Mouse (Mus musculus) gastrocnemius, adult 2 months (tissue): ENCODE data around the gene Adam1a. TPM values are rescaled to one million over a fixed set of nuclear protein-coding genes. Genes with fewer than 3 reads are reported as not detected.
A peak's percentile ranks its signal among the peaks of the same experiment; 100 is the strongest.
"Not testable (repeated sequence)": the region's sequence is repeated elsewhere in the genome, so short reads cannot be mapped to it uniquely, and the experiment has no call there.

Experiments
- DNase-seq: peaks from one replicate; pipeline ENCODE4 v3.0.0; 2022
- H3K27ac ChIP-seq: fragments of 200-600 bp; 2 replicates; pipeline ENCODE4 v1.8.1; 2022; ENCODE audit warnings: mild to moderate bottlenecking
- H3K4me3 ChIP-seq: fragments of 200-600 bp; 2 replicates; pipeline ENCODE4 v1.8.1; 2022; ENCODE audit warnings: mild to moderate bottlenecking, moderate library complexity
- CTCF ChIP-seq: fragments of 200-600 bp; IDR thresholded peaks from 2 replicates; pipeline ENCODE4 v1.8.1; 2022; ENCODE audit warnings: antibody characterized with exemption, mild to moderate bottlenecking, moderate library complexity
- intact Hi-C: fragments of 180-260 bp; cut with DNase I; formaldehyde crosslinking; loops from one replicate; pipeline ENCODE4 v1.15.1; 2025
- total RNA-seq, 2 experiments: library from RNA; stranded (reverse); gene quantifications; 2 replicates each; pipeline ENCODE4 v1.2.3; 2021

The Adam1a gene
- total RNA-seq, 2 experiments from 2014 or later, result 2.0 to 3.0 TPM

DNA sequence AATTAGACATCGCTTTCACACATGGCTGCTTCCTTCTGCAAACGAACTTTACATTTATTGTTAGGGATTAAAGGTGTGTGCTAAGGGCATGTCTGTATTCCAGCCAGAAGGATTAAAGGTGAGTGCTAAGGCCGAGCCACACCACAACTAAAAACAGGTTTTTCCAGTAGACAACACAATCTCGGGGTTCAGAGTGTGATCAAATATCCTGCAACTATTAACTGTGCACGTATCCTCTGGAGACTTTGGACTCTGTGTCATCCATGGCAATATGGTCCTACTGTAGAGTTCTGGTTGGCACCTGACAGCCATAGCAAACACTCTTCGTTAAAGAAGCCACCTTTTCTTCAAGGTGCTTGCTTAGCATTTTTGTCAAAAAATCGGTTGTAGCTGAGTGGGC is 35.3 kb downstream of the Adam1a start:
- Histone ChIP-seq H3K4me3 (no peak overlapping the region), H3K27ac (no peak overlapping the region)
- no peak for DNase-seq
- intact Hi-C loops, result no loop called here
- TF ChIP-seq CTCF, result no peak

DNA sequence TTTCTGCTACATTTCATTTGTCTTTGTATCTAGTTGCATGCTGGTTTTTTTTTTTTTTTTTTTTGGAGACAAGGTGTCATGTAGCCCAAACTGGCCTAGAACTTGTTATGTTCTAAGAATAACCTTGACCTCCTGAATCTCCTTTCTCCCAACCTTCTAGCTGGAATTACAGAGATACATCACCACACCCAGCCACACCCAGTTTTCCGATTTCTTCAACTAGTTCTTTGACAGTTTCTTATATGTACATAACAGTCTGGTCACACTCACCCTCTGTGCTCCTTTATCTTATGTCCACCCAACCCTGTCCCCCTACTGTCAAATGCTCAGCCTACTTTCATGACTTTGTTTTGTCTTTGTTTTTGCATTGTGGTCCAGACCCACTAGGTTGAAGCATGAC is 38.4 kb downstream of the Adam1a start:
- no peak for TF ChIP-seq CTCF
- no peak for DNase-seq
- no peak overlapping the region for H3K27ac ChIP-seq
- intact Hi-C loops, result no loop called here
- H3K4me3 ChIP-seq, result no peak overlapping the region

DNA sequence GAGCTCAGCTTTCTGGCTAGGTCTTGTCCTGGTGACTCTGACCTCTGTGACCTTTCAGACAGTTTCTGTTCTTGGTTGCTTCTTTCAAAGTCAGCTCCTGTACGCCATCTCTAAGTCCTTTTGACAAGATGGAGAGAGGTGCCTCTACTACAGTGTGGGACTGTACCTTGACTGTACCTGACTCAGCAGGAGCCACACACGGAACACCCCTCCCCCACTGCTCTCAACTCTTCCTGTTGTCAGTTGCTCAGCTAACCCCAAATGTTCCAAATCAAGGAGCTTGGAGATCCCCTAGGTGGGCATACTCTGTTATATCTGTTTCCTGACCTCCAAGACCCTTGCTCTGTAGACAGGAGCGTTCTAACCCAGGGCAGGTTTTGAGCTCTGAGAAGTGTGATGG is 42.1 kb downstream of the Adam1a start, which contains the start of gene Adam1b:
Gene Adam1b (minus strand): TSS at position 205 of the 400 bp plus-strand sequence.
- DNase-seq, result no peak
- Histone ChIP-seq H3K4me3 (no peak within 1 kb of the TSS), H3K27ac (no peak within 1 kb of the TSS)
- no peak for TF ChIP-seq CTCF
- intact Hi-C loops, result no loop called here

DNA sequence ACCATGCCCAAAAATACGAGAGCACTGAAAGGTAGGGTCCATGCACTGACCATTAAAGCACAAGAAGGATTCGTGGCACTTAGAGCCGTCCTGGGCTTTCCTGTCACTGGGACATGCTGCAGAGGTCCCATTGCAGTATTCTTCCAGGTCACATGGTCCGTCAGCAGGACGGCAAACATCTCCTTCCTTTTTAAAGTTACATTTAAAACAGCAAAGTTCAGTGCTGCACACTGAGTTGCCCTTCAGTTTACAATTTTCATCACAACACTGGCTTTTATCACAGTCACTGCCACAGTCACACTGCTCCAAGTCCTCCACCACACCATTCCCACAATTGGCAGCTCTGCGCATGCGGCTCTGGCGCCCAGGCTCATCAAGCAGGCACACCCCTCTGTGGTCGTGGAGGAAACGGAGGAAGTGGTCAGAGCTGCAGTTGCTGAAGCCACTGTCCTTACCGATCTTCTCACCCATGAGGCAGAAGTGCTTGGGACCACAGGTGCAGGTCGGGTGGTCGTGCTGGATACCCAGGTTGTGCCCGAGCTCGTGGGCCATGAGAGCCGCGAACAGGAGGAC is 43.8 kb downstream of the Adam1a start:
- DNase-seq, H3K27ac ChIP-seq, intact Hi-C loops: not testable (repeated sequence)
- peak overlapping the region; percentile 29; the same call in 1 of the 2 replicates for H3K4me3 ChIP-seq

DNA sequence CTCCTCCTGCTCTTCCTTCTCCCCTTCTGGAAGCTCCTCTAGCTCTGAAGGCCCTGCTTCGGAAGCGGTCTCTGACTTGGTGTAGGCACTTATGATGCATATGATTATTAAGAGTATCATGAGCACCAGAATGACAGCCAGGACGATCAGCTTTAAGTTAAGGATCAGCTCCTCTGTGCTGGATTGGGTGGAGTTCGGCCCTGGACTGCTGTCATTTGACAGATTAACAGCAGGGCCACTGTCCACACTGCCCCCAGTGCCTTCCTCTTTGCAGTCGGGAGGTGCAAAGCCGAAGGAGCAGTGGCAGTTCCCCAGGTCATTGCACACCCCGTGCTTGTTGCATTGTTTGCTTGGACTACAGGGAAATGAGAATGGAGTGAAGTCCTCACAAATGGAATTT is 44.6 kb downstream of the Adam1a start:
- intact Hi-C loops, result no loop called here
- DNase-seq, result no peak
- Histone ChIP-seq H3K4me3 (no peak overlapping the region), H3K27ac (no peak overlapping the region)
- no peak for TF ChIP-seq CTCF

DNA sequence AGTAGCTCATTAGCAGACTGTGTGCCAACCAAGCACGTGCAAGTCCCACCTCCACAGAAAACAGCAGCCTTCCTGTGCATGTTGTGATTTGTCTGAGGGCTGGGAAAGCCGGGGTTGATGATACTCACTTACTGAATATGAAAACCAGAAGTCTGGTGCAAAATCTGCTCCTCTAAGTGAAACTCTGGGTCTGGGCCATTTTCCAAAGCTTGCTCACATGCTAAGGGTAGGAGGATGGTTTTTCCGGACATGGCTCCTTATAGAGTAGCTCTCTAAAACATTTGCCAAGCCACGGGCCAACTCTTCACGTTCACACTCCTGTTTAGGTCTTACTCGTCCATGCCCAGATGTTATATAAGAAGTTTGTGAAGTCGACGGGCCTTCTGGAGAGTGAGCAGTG is 52.0 kb downstream of the Adam1a start:
- no peak for DNase-seq
- H3K4me3 ChIP-seq, result no peak overlapping the region
- TF ChIP-seq CTCF, result no peak
- intact Hi-C loops, result no loop called here
- no peak overlapping the region for H3K27ac ChIP-seq

DNA sequence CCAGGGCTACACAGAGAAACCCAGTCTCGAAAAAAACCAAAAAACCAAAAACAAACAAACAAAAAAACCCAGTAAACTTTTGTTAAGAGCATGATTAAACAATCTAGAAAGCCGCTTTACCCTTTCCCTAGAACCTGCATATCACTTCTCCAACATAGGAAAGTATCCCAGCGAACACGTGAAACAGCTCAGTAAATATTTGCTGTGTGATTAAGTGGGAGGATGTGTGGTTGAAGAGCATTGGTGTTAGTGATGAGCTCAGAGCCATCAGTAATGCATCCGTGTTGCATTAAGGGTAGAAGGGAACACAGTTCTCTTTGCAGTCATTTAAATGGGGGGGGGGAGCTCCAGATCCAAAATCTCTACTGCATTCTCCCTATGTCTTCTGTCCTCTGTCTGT is 60.5 kb downstream of the Adam1a start:
- intact Hi-C loops, result loop anchor here (1.0 kb wide), 1 partner anchor 22 kb away; no protein-coding TSS in a partner anchor
- DNase-seq, result no peak
- no peak for TF ChIP-seq CTCF
- Histone ChIP-seq H3K4me3 (no peak overlapping the region), H3K27ac (no peak overlapping the region)

DNA sequence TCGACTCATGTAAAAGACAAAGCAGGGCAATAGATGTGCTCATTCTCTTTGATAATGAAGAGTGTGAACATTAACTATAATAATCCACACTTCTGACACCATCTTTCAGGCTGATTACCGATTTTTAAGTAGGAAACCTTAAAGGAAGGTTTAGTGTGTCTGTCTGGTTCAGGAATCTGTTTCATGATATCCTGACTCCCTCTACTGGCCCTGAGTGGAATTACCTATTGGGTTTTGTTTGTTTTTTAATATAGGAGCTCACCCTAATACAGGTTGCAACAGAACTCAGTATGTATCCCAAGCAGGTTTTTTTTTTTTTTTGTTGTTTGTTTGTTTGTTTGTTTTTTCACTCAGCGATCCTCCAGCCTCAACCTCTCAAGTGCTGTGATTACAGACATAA is 67.6 kb downstream of the Adam1a start:
- intact Hi-C loops, result loop anchor here (2.0 to 5.0 kb wide), 2 partner anchors 27 to 35 kb away; partner anchors contain the start of gene Tmem116
- peak; percentile 80 for TF ChIP-seq CTCF

DNA sequence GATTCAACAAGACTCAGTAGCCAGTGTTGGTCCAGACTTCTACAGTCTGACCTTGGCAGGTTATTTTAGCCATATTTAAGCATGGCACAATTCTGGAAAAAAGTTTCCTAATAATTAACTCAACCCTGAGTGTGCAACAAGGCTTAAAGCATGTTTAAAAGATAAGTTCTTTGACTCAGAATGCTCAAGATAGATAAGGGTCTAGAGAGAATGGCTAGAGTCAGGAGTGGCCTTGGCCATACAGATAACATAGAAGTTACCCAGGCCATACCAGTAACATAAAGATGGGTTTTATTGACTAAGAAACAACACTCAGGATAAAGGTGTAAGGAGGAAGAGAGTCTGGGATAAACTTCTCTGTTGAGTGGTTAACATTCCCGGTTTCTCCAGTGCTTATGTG is 69.2 kb downstream of the Adam1a start:
- Histone ChIP-seq H3K4me3 (no peak overlapping the region), H3K27ac (no peak overlapping the region)
- intact Hi-C loops, result loop anchor here (2.0 to 5.0 kb wide), 2 partner anchors 25 to 34 kb away; partner anchors contain the start of gene Tmem116
- no peak for TF ChIP-seq CTCF
- no peak for DNase-seq

More for the DNA sequence above, 67.6 kb downstream of the Adam1a start:
- no peak overlapping the region for H3K27ac ChIP-seq
- no peak overlapping the region for H3K4me3 ChIP-seq
- DNase-seq, result no peak

DNA sequence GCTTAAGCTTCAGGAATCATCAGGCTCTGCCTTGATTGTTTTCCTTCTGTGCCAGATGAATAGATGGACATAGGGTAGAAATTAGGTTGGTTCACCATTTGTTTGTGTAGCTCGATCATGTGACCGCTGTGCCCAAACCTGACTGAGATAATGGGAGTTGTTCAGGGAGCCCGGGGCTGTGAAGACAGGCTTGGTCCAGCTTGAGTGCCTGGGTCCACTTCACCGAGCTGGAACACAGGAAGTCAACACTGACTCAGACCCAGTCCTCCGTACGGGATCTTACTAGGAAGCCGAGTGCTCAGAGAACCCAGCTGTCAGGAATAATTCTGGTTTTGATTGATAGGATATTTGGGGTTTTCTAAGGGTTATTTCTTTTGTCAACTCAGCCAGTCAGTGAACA is 70.7 kb downstream of the Adam1a start:
- Histone ChIP-seq H3K4me3 (no peak overlapping the region), H3K27ac (no peak overlapping the region)
- DNase-seq, result no peak
- intact Hi-C loops, result loop anchor here (5.0 kb wide), 1 partner anchor 32 kb away; no protein-coding TSS in a partner anchor
- no peak for TF ChIP-seq CTCF

DNA sequence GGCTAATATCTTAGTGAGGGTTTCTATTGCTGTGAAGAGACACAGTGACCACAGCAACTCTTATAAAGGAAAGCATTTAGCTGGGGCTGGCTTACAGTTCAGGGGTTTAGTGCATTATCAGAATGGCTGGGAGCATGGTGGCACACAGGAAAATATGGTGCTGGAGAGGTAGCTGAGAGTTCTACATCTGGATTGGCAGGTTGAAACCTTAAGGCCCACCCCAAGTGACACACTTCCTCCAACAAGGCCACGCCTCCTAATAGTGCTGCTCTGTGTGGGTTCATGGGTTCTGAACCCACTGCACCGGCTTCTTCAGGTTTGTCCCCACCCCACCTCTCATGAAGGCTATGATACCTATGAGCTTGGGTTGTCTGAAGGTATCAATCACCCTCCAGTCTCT is 72.9 kb downstream of the Adam1a start:
- no peak overlapping the region for H3K27ac ChIP-seq
- no peak overlapping the region for H3K4me3 ChIP-seq
- no peak for DNase-seq
- intact Hi-C loops, result no loop called here
- TF ChIP-seq CTCF, result no peak

DNA sequence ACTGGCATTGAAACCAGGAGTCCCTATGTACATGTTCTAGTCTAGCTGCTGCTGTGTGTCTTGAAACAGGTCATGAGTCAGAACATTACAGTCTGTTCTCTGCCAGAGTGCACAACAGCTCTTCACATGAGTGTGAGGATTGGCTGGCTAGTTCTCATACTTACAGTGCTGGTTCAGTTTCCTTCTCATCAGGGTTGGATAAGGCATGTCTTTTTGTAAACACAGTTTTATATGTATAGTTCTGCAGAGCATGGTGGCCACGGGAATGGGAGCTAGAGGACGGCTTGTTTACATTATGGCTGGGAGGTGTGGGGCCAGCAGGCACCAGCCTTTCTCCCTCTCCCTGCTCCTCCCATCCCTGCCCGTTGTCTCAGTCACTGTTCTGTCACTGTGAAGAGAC is 75.7 kb downstream of the Adam1a start:
- intact Hi-C loops, result no loop called here
- TF ChIP-seq CTCF, result no peak
- H3K27ac ChIP-seq, result no peak overlapping the region
- H3K4me3 ChIP-seq, result no peak overlapping the region
- DNase-seq, result no peak

Other genes with a start within 250 kb of the Adam1a start
- 10 to 100 TPM; 36.8 to 37.0 TPM for gene Trafd1, start 159.8 kb downstream of the Adam1a start, total RNA-seq
- 10 to 100 TPM; 26.9 to 33.3 TPM for gene Naa25, start 147.5 kb downstream of the Adam1a start, total RNA-seq
- gene Tmem116, start 93.6 kb downstream of the Adam1a start, total RNA-seq, result 1 to 10 TPM; 7.0 to 8.3 TPM
- 10 to 100 TPM; 32.2 to 39.4 TPM for gene Erp29, start 93.0 kb downstream of the Adam1a start, total RNA-seq
- not detected for gene Adam1b, start 42.0 kb downstream of the Adam1a start, total RNA-seq
- not detected for gene Gm42878, start within 50 bp of the Adam1a start, total RNA-seq
- gene Mapkapk5, start 423 bp upstream of the Adam1a start, total RNA-seq, result 100 to 1,000 TPM; 100 to 131 TPM
- gene Aldh2, start 48.3 kb upstream of the Adam1a start, total RNA-seq, result 100 to 1,000 TPM; 116 to 287 TPM
- gene Acad12, start 73.5 kb upstream of the Adam1a start, total RNA-seq, result 10 to 100 TPM; 23.3 to 34.5 TPM
- 10 to 100 TPM in 1 of 2 experiments, 1 to 10 TPM in 1; 9.1 to 14.9 TPM for gene Acad10, start 115.0 kb upstream of the Adam1a start, total RNA-seq
- 10 to 100 TPM; 31.5 to 35.5 TPM for gene Brap, start 115.1 kb upstream of the Adam1a start, total RNA-seq
- 100 to 1,000 TPM in 1 of 2 experiments, 10 to 100 TPM in 1; 94.6 to 117 TPM for gene Atxn2, start 165.9 kb upstream of the Adam1a start, total RNA-seq